Mouse (Mus musculus) cerebellum, postnatal 36 days (tissue): ENCODE results near the gene Atp8a2.
A peak's percentile ranks its signal among the peaks of the same experiment; 100 is the strongest.

Experiments used
- DNase-seq, 2 experiments: peaks; one replicate each; pipeline ENCODE4 v3.0.0; 2021 to 2022; ENCODE audit warnings: mixed read lengths in 2 of 2

The Atp8a2 gene

GRCm38 (mm10) chr14:60148893-60149292 lies 48.1 kb downstream of the Atp8a2 start:
- no peak for DNase-seq

- peak; percentile 12 to 24 for DNase-seq
These were observed 53.7 kb downstream of the Atp8a2 start for GRCm38 (mm10) chr14:60143234-60143633.

DNA sequence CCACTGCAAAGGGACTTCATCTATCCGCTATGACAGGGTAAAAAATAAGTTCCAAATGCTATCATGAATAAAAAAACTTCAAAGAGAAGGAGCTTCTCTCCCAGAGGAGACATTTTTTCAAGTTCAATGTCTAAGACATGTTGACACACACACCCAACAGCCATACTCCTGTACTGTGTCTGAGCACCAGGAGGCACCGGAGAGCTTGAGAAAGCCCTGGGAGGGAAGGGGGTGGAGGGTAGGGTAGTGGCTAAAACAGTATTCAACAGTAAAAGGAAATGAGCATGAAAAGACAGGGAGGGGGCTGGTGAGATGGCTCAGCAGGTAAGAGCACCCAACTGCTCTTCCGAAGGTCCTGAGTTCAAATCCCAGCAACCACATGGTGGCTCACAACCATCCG lies 58.6 kb downstream of the Atp8a2 start:
- DNase-seq: no peak

DNA sequence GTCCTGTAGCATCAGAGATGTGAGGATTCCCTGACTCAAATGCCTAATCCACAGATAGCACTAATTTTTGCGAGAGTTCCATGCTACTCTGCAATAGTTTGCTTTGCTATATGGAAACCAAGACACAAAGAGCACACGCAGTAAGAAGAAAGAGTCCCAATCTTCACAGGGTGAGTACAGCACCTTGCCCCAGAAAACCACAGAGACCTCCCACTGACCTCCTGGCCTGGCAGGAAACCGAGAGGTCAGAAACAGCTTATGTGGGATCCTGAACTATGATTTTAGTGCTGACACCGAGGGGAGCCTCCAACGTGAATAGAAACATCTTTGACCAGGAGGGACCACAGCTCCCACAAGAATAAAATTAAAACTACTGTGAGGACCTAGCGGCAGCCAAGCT lies 59.2 kb downstream of the Atp8a2 start:
- no peak for DNase-seq

GRCm38 (mm10) chr14:60135801-60136200 lies 61.2 kb downstream of the Atp8a2 start:
- DNase-seq: no peak

DNA sequence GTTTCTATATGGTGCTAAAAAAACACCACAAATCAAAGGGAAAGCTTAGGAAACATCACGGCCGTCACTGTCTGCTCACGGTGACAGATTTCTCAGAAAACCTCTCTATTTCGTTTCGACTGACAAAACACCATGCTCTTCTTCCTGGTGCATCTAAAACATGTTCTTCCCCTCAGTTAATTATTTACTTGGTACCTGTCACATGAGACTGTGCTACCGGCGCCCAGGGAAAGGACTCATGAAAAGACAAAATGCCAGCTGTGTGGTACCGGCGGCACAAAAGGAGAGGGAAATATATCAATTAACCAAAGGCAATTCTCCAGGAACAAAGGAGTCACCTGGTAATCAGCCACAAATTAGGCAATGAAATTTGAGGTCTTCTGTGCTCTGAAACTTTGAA lies 62.3 kb downstream of the Atp8a2 start:
- DNase-seq: no peak

GRCm38 (mm10) chr14:60131196-60131876 lies 65.6 kb downstream of the Atp8a2 start:
- no peak for DNase-seq

DNA sequence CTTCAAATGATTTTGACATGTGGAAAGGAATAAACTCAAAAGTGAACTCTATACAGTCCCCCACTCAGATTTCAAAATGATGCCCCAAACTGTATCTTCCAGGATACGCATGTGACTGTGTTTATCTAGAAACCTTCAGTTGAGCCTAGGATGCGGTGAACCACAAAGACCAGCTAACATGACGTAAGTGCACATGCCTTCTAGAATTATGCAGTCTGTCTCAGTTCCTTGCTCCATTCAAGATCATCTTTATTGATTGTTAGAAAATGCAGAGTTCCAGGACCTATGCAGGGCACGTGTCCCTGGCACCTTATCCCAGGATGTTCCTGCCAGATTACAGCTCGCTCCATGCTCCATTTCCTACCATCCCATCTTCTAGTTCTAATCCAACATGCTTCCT lies 67.4 kb downstream of the Atp8a2 start:
- no peak for DNase-seq

- DNase-seq: no peak
These were observed 71.8 kb downstream of the Atp8a2 start for GRCm38 (mm10) chr14:60125202-60125601.

GRCm38 (mm10) chr14:60121572-60121971 lies 75.4 kb downstream of the Atp8a2 start:
- DNase-seq: no peak

DNA sequence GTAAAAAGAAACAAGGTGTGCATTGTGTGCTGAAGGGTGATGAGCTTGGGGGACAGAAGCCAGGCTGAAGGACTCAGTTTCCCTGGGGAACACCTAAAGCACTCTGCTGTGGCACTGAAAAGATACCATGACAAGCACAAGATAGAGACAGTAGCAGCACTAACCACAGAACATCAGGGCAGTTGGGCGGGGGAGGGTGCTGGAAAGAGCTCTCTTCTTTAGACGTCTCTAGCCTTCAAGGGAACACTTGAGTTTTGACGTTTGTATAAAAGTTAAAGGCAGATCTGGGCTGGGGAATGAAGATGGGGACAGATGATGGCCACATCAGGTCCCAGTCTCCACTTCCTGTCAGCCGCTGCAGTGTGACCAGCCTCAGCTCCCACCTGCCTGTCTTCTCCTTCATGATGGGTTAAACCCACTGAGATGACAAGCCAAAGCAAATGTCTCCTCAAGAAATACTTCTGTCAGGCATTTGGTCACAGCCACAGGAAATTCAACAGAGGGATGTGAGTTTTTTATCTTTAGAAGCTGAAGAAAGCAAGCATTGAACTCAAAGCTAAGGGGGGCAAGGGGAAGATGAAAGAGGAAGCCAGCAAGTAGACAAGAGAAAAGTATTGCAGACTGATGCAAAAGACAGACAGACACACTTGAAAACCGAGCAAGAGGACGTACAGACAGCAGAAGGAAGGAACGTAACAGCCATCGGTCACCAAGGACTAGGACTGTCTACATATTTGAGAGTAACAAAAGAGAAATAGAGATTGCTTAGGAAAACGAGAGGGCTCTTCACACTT lies 79.0 kb downstream of the Atp8a2 start:
- no peak for DNase-seq

DNA sequence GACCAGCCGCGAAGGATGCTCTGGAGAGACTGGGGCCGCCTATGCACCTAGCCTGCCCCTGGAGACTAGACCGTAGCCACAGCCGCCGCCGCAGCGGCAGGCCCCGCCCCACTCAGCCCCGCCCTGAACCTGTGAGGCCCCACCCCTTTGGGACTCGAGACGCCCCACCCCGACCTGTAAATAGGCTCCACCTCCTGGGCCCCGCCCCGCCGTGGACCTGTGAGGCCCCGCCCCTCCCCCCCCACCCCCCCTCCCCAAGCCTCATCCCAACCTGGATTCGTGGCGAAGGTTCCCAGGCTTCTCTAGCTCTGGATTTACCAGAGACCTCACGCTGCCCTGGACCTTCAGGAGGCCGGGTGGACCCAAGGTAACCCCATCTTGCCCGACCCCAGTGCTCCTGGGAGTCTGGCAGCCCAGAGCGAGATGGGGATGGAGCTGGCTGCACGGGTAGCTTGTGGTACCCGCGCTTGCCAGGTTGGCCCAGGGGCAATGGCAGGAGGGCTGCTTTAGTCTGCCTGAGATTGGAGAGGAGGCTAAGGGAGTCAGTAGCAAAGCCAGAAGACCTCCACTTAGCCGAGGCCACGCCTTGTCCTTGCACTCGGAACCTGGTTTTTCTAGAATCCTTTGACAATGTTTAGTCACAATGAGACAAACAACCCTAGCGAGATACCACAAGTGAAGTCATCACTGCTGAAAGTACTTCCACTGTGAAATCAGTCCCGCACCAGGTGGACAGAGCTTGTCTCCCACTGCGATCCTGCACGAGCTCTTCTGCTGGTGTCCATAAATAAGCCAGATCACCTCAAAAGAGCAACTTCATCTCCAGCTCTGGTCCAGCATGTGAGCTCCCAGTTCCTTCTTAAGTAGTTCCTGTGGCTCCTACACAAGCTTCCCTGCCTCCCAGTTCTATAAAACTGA lies 109.9 kb downstream of the Atp8a2 start:
- peak; percentile 81 to 91 for DNase-seq

- no peak for DNase-seq
These were observed 110.6 kb downstream of the Atp8a2 start for GRCm38 (mm10) chr14:60086254-60086807.

DNA sequence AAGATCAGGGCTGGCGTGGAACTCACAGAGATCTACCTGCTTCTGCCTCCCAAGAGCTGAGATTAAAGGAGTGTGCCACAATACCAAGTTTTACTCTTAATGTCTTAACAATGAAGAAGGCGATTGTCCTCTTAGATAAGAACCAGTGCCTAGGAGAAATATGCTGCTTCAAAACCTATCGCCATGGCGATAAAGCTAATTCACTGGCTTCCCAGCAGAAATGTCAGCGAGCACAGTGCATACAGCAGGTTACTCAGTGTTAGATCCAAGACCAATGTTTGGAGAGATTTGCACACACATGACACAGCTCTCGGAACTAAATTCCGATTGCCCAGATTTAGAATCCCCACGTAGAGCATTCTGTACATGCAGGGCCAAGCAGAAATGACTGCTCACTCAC lies 114.2 kb downstream of the Atp8a2 start:
- DNase-seq: no peak

DNA sequence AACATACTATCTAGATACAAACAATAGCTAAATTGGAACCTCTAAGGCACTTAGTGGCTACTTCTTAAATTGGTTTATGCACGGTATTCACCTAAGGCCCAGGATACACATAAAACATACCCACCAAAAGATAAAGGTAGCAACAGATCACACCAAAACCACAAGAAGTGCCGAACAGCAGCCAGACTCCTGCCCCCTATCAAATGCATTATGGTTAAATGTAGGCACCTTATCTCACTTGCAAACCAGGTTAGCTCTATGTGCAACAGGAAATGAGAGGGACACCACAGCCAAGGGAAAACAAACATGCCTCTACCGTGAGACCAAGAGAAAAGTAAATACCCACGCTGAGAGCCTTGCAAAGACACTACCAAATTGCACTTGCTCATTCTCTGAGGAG lies 124.5 kb downstream of the Atp8a2 start:
- DNase-seq: no peak

DNA sequence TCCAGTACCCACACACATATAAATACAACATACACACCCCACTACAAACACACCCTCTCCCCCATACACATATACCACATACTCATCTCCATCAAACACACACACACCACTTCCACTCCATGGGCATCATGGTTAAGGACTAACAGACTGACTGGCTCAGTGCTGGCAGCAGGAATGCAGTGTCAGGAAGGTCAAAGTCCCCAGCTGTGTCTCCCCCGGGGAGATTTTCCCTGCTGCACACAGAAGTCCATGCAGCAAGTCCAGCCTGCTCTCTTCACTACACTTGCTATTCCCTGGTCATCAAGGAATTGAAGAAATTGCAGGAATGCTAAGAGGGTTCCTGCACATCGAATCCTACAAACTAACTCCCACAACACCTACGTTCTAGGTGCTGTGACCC lies 131.8 kb downstream of the Atp8a2 start:
- no peak for DNase-seq

DNA sequence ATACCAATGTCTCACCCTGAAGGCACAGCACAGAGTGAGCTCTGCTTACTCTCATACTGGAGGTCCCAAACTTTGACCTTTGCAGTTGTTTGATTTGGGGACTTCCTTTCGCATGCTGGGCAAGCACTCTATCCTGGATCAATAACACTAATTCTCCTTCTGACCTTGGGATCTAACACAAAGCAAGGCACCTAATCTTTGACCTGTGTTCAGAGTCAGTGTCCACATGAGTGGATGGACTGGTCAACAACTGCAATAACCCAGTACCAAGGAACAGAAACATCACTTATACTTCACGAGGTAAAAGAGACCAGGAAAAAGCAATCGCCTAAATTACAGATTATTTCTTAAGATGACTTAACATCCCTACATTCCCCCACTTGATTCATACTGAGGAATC lies 136.0 kb downstream of the Atp8a2 start:
- no peak for DNase-seq

DNA sequence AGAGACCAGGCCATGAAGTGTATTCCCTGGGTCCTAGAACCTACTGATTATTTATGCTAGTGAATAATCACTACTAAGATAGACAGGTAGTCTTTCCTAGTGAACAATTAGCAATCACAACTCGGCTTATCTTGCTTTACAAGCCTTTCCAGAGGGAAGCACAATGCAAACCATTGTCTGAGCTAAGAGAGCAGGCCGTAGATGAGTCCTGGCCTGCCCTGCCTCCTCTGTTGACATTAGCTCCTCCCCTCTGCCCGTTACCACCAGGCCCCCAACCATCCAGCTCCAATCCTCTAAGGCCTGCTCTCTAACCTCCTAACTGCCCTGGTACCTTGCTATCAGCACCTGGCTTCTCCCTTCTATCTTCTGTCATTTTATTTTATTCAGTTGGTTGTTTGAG lies 138.1 kb downstream of the Atp8a2 start:
- DNase-seq: no peak

DNA sequence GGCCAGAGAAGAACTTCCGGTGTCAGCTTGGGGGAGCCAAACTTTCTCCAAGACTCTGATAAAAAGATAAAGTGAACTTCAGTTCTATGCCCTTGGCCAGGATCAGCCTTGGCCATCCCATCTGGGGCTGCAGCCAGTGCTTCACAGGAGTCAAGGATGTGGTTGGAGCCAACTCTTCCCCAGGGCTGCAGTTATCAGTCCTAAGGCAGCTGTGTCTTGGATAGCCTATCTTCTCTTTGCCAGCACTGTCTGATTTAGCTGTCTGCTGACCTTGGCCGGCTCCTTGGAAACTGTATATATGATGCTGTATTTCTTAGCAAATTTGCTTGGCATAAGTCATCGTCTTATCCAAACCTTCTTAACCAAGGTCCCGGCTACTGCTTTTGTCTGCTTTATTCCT lies 141.7 kb downstream of the Atp8a2 start:
- DNase-seq: no peak

DNA sequence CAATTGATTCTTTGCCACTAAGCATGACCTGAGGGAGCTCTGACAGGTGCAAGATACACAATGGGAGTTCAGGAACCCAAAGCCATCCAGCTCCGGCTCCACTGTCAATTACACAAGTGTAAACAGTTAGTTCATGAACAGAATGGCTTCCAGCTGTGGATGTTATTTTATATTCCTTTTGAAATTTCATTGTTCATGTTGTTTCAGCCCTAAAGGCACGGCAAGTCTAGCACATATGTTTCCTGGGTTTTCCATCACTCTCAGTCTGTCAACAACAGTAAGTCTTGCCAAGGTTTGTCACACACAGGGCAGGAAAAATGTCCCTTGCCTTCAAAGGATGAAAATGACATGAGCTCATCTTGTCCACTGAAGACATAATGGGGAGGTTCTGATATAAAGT lies 166.3 kb downstream of the Atp8a2 start:
- DNase-seq: no peak

GRCm38 (mm10) chr14:60027139-60027538 lies 169.8 kb downstream of the Atp8a2 start:
- DNase-seq: no peak

GRCm38 (mm10) chr14:60026647-60027046 lies 170.3 kb downstream of the Atp8a2 start:
- peak in 1 of 2 experiments; percentile 9 for DNase-seq

DNA sequence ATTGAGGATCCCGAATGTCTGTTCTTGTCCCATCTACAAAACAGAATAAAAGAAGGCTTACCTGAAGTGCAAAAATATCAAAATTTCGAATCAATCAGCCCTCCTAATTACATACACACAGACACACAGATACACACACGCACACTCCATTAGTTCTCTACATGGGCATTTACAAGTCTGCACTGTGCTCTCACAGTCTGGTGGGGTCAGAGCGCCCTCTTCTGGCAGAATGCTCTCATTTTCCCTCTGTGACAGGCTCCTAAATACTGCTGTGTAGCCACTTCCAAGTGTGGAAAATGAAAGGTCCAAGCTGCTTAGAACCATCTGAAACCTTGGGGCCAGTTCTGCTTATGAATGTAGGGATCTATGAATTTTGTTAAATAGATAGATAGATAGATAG lies 181.1 kb downstream of the Atp8a2 start:
- DNase-seq: peak; percentile 78 to 83
